Mouse (Mus musculus) limb, embryonic 11.5 days (tissue): ENCODE results near the gene Srpk3. TPM values are rescaled to one million over a fixed set of nuclear protein-coding genes. Genes with fewer than 3 reads are reported as not detected.

Source experiments
- ATAC-seq: fragments of 200-750 bp; cut with Nextera tagmentation; 2 replicates; pipeline ENCODE4 v1.8.0; 2017; ENCODE audit warnings: low read depth; ENCODE audit not compliant: insufficient number of reproducible peaks, low FRiP score, low TSS enrichment
- DNase-seq: peaks from one replicate; pipeline ENCODE4 v3.0.0-alpha.2; 2015; ENCODE audit warnings: low spot score
- H3K27ac ChIP-seq: fragments of 300-500 bp; sonication (generic); replicated peaks from 2 replicates; pipeline ENCODE4 v1.5.1; 2014; ENCODE audit warnings: low read depth, mild to moderate bottlenecking, low read length
- H3K27me3 ChIP-seq: fragments of 300-500 bp; sonication (generic); 2 replicates; pipeline ENCODE4 v1.6.1; 2014; ENCODE audit warnings: mild to moderate bottlenecking, low read length, mixed read lengths; ENCODE audit not compliant: control insufficient read depth, insufficient read depth
- H3K36me3 ChIP-seq: fragments of 300-500 bp; sonication (generic); 2 replicates; pipeline ENCODE4 v1.6.1; 2014; ENCODE audit warnings: mild to moderate bottlenecking, low read length, moderate library complexity, mixed read lengths; ENCODE audit not compliant: control insufficient read depth, insufficient read depth
- H3K4me1 ChIP-seq: fragments of 300-500 bp; sonication (generic); 2 replicates; pipeline ENCODE4 v1.6.1; 2014; ENCODE audit warnings: low read length, mixed read lengths; ENCODE audit not compliant: control insufficient read depth, insufficient read depth
- H3K4me2 ChIP-seq: fragments of 300-500 bp; sonication (generic); 2 replicates; pipeline ENCODE4 v1.6.1; 2014; ENCODE audit warnings: low read depth, mild to moderate bottlenecking, moderate library complexity; ENCODE audit not compliant: severe bottlenecking
- H3K4me3 ChIP-seq: fragments of 300-500 bp; sonication (generic); 2 replicates; pipeline ENCODE4 v1.5.1; 2014; ENCODE audit warnings: low read depth, low read length
- H3K9ac ChIP-seq: fragments of 300-500 bp; sonication (generic); 2 replicates; pipeline ENCODE4 v1.6.1; 2014; ENCODE audit warnings: mild to moderate bottlenecking, low read length
- H3K9me3 ChIP-seq: fragments of 300-500 bp; sonication (generic); 2 replicates; pipeline ENCODE4 v1.6.1; 2016; ENCODE audit warnings: low read length; ENCODE audit not compliant: control insufficient read depth
- WGBS: fragments of 180-500 bp; shearing (Covaris S2); extraction: QIAGEN DNeasy Blood & Tissue Kit; methylation state at CpG from one replicate; pipeline ENCODE4 v1.1.7; 2014; 5-methylcytosine and 5-hydroxymethylcytosine counted together
- polyA plus RNA-seq: library from polyadenylated mRNA; unstranded; fragments of >200 nt; fragmentation: Nextera tagmentation; extraction: Ambion mirVana; gene quantifications from 2 replicates; pipeline ENCODE4 v1.2.1, GENCODE M21; 2014

Srpk3 gene
- polyA plus RNA-seq, 1 experiment from 2014 or later, result 3.3 TPM

- no peak overlapping the region for H3K4me2 ChIP-seq
- H3K9me3 ChIP-seq, result no peaks in the 10 kb centered on the region
- no peaks in the 10 kb centered on the region for H3K4me1 ChIP-seq
- H3K36me3 ChIP-seq, result no peaks in the 10 kb centered on the region
- H3K27ac ChIP-seq, result no peak overlapping the region
- 89% methylated on average over 13 of the region's 13 CpGs for WGBS
- 0 out of 2 replicates have a peak, but pooled peaks cover 2% of the 10 kb centered on the region for H3K27me3 ChIP-seq
- DNase-seq (no peak), ATAC-seq (no peak)
- no peak overlapping the region for H3K4me3 ChIP-seq
- no peak overlapping the region for H3K9ac ChIP-seq
Observed at GRCm38 (mm10) chrX:73758611-73759290, 15.5 kb upstream of the Srpk3 start.

- no peak for ATAC-seq
- no peak overlapping the region for H3K27ac ChIP-seq
- 0 out of 2 replicates have a peak, but pooled peaks cover 2% of the 10 kb centered on the region for H3K27me3 ChIP-seq
Observed at GRCm38 (mm10) chrX:73765311-73765710, 8.9 kb upstream of the Srpk3 start.

GRCm38 (mm10) chrX:73767267-73767666 is 6.9 kb upstream of the Srpk3 start:
- Histone ChIP-seq H3K9ac (no peak overlapping the region), H3K4me1 (no peaks in the 10 kb centered on the region), H3K27ac (no peak overlapping the region), H3K4me3 (no peak overlapping the region), H3K4me2 (no peak overlapping the region), H3K36me3 (no peaks in the 10 kb centered on the region), H3K9me3 (no peaks in the 10 kb centered on the region), H3K27me3 (no peaks in the 10 kb centered on the region)
- ATAC-seq (no peak), DNase-seq (peak; percentile 39)
- WGBS, result 55% methylated on average over 9 of the region's 9 CpGs

More at GRCm38 (mm10) chrX:73765311-73765710, 8.9 kb upstream of the Srpk3 start:
- Histone ChIP-seq H3K4me3 (no peak overlapping the region), H3K9me3 (no peaks in the 10 kb centered on the region), H3K9ac (no peak overlapping the region), H3K4me1 (no peaks in the 10 kb centered on the region), H3K4me2 (no peak overlapping the region), H3K36me3 (no peaks in the 10 kb centered on the region)
- 61% methylated on average over 1 of the region's 1 CpGs for WGBS
- DNase-seq, result no peak

DNA sequence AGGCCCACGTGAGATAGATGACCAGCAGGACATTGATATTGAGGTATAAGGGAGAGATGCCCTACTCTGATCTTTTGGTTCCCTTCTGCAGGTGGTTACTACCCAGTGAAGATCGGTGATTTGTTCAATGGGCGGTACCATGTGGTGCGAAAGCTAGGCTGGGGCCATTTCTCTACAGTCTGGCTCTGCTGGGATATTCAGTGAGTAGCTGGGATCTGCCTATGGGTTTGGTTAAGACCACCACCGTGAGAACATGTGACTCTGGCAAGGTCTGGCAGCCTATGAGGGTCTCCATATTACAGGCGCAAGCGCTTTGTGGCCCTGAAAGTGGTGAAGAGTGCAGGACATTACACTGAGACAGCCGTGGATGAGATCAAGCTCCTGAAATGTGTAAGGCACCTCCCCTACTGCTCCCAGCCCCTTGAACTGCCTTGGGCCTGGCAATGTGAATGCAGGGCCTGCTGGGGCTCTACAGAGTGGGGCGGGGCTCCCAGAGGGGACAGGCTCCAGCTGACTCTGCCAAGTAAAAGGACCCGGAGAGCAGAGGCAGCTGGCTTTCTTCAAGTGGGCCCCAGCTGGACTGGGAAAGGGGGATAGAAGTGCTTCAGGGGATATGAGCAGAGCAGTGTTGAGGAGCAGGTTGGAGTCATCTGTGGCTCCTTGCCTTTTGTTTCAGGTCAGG is 738 bp downstream of the Srpk3 start:
- Histone ChIP-seq H3K9ac (no peak overlapping the region), H3K27me3 (no peaks in the 10 kb centered on the region), H3K4me1 (no peaks in the 10 kb centered on the region), H3K36me3 (peaks cover 3% of the 10 kb centered on the region), H3K9me3 (no peaks in the 10 kb centered on the region), H3K4me3 (no peak overlapping the region), H3K4me2 (no peak overlapping the region), H3K27ac (no peak overlapping the region)
- 71% methylated on average over 10 of the region's 10 CpGs for WGBS
- DNase-seq (no peak), ATAC-seq (no peak)

- DNase-seq (no peak), ATAC-seq (no peak)
- Histone ChIP-seq H3K4me2 (no peak overlapping the region), H3K27ac (no peak overlapping the region), H3K4me3 (no peak overlapping the region), H3K9me3 (no peaks in the 10 kb centered on the region), H3K27me3 (0 out of 2 replicates have a peak, but pooled peaks cover 2% of the 10 kb centered on the region), H3K9ac (no peak overlapping the region), H3K36me3 (peaks cover 9% of the 10 kb centered on the region), H3K4me1 (no peaks in the 10 kb centered on the region)
- 81% methylated on average over 3 of the region's 3 CpGs for WGBS
Observed at GRCm38 (mm10) chrX:73782227-73782626, 8.0 kb downstream of the Srpk3 start.

GRCm38 (mm10) chrX:73785666-73786065 is 11.5 kb downstream of the Srpk3 start:
- Histone ChIP-seq H3K4me3 (peak overlapping the region; percentile 54), H3K27me3 (0 out of 2 replicates have a peak, but pooled peaks cover 2% of the 10 kb centered on the region), H3K36me3 (peaks cover 2% of the 10 kb centered on the region), H3K4me2 (peak overlapping the region; percentile 43), H3K4me1 (no peaks in the 10 kb centered on the region), H3K27ac (no peak overlapping the region), H3K9ac (peak overlapping the region; percentile 66; the same call in 1 of the 2 replicates), H3K9me3 (no peaks in the 10 kb centered on the region)
- ATAC-seq (no peak), DNase-seq (no peak)

DNA sequence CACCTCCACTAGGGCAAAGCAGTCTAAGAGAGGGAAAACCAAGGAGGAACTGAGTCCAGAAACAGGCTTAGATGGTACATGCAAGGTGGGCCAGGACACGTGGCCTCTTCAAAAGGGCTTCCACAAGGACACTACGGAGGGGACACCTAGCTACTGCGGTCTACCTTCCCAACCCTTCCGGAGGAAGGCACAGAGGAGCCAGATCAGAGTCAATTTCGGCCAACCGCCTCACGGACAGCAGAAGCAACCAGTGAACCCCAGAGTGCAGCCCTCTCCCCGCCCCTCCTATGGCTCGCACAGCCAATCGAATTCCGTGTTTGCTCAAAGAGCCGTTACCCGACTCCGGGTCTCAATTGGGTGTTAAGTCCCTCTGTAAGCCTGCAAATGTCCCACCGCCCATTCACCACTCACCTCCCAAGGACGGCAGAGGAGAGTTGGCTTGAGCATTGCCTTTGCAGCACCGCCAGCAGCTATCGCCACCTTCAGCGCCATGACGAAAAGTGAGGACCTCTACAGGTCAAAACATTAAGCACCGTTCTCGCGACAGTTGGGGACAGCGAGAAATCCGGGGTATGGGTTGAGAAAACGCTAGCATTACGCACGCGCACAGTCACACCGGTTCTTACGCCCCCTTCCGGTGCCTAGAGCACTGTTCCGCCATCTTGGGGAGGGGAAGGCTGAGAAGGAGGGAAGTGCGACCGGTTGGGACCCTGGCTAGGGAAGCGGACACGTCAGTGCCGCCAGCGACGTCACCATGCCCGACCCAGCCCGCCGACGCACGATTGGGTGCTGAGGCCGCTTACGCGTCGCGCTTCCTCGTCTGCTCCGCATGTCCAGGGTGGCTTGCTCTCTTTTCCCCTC is 12.4 kb downstream of the Srpk3 start, which contains the start of the genes Idh3g and Ssr4:
Idh3g (minus strand) TSS at position 534 of the 861 bp plus-strand sequence.
Ssr4 (plus strand) TSS at position 665 of the 861 bp plus-strand sequence.
- H3K4me2 ChIP-seq, result peak within 1 kb of the TSS; percentile 61
- 16% methylated on average over 52 of the region's 52 CpGs for WGBS
- H3K27ac ChIP-seq, result peak within 1 kb of the TSS; percentile 59
- no peaks in the 10 kb centered on the region for H3K9me3 ChIP-seq
- H3K4me1 ChIP-seq, result no peaks in the 10 kb centered on the region
- DNase-seq (peak; percentile 94), ATAC-seq (peak; percentile 95)
- peak within 1 kb of the TSS; percentile 66 for H3K9ac ChIP-seq
- H3K4me3 ChIP-seq, result peak within 1 kb of the TSS; percentile 54
- no peaks in the 10 kb centered on the region; the same call in 1 of the 2 replicates for H3K36me3 ChIP-seq
- 0 out of 2 replicates have a peak, but pooled peaks cover 2% of the 10 kb centered on the region for H3K27me3 ChIP-seq

DNA sequence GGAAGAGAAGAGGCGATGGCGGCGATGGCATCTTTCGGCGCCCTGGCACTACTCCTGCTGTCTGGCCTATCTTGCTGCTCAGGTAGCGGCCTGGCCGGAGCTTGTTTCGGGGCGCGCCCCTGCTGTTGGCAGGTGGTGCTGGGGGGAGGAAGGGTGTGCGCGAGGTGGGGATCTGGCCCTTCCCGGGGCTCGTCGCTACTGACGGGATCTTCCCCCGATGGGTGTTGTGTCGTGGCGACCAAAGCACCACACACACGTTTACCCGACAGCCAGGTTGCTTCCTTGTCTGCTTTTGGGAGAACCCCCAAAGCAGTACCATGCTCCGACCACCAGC is 13.0 kb downstream of the Srpk3 start:
- ATAC-seq, result peak; percentile 48; the same call in 1 of the 2 replicates
- Histone ChIP-seq H3K9me3 (no peaks in the 10 kb centered on the region), H3K9ac (peak overlapping the region; percentile 63), H3K27me3 (0 out of 2 replicates have a peak, but pooled peaks cover 2% of the 10 kb centered on the region), H3K4me2 (peak overlapping the region; percentile 61), H3K36me3 (no peaks in the 10 kb centered on the region; the same call in 1 of the 2 replicates), H3K4me1 (no peaks in the 10 kb centered on the region), H3K4me3 (peak overlapping the region; percentile 54), H3K27ac (peak overlapping the region; percentile 59; the same call in 1 of the 2 replicates)
- 21% methylated on average over 22 of the region's 22 CpGs for WGBS
- no peak for DNase-seq
